Mouse (Mus musculus) cortical plate, adult 2 months (tissue): ENCODE measurements at regions not wholly inside any gene's neighbourhood (a gene's known extent, or its start where the extent isn't known, plus 50 kb on each side); places are given as distances from the start of the nearest gene placed in this dataset.

Source experiments
- CTCF ChIP-seq: fragments of 200-500 bp; IDR thresholded peaks from 2 replicates; pipeline ENCODE4 v1.5.1; 2011; ENCODE audit warnings: mild to moderate bottlenecking, control low read depth, low read length; ENCODE audit not compliant: insufficient read depth; ENCODE audit errors: extremely low read depth
- POLR2A ChIP-seq: fragments of 200-500 bp; IDR thresholded peaks from 2 replicates; pipeline ENCODE4 v1.6.1; 2011; ENCODE audit warnings: mild to moderate bottlenecking, low read length, control low read depth; ENCODE audit not compliant: insufficient read depth; ENCODE audit errors: extremely low read depth

DNA sequence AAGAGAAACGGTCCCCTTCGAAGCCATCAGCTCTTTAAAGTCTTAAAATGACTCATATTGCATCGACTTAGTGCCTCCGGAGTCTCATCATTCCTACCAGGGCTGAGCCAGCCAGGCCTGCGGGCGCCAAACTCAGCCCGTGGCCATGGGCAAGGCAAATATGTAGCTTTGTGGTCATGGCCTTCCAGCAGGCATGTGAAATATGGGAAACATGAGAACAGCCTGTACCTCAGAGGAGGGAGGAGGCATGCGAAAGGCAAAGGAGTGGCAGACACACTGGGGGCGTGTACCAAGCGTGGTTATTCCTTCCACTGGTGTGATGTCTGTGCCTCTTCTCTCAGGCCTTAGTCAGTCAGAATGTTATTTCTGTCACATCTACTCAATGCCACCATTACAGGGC is 706.3 kb upstream of the Car8 start:
- TF ChIP-seq CTCF: no peak
- no peak for TF ChIP-seq POLR2A
